Mouse (Mus musculus) ZHBTc4 (cell line): ENCODE results near the gene Cemip2.

ENCODE experiments used
- DNase-seq: peaks from one replicate; pipeline ENCODE4 v3.0.0-alpha.2; 2011; ENCODE audit warnings: low read depth, low spot score

Gene Cemip2

DNA sequence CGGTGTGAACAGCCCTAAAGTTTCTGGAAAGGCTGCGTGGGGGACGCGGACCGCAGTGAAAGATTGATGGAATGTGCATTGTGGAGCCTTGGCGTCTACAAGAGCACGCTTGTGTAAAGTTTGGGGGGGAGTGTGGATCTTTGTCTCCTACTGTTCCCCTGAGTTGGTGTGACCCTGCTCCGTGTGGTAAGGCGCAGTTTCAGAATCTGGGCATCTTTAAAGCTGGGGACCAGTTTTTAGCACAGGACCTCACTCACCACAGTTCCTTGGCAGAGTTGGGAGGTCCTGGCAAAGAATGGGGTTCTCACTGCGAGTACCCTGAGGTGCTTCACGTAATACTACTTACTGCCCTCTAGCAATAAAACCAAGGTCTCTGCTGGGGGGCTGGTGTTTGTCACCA, 964 bp downstream of the Cemip2 start:
- DNase-seq = no peak

DNA sequence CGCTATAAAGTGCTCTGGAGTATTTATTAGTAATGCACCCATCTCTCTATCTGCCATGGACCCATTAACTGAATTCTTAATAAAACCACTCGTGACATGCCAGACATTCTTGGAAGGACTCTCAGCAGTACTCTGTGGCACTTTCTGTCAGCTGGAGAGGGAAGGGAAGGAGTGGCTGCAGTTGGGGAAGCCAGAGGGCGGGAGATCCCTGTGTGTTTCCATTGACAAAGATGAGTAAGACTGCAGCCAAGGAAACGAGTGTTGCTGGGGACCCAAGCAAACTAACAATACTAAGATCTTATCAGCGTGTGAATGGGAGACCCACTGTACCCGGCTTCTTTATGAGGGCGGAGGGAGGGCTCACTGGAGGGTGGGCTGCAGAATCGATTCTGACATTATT, 2.5 kb downstream of the Cemip2 start:
- peak; percentile 14 for DNase-seq

DNA sequence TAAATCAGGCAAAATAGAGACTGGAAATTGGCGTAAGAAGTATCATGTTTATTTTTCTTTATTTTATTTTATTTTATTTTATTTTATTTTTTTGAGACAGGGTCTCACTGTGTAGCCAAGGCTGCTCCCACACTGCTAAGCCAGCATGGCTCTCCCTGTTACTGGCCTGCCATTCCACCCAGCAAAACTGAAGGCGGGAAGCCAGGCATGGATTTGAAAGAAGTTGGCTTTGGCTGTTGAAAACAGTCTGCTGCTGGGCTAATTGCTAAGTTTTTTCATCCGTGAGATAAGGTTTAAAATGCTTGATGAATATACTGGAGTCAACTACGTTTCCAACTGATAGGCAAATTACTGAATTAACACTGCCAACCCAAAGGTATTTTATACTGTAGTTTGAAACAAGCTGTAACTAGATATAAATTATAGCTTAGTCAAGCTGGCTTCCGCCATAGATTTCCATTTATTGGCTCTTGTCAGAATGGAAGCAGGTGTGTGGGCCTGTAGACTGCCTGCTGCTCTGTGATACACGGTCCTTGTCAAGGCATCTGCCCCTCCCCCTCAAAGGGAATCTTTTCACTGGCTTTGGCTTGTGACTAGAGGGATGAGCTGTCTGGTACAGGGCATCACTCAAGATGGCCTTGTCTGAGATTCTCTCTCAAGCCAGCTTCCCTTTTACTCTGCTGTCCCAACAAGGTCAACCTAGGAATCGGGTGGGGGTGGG, 3.1 kb downstream of the Cemip2 start:
- peak; percentile 58 for DNase-seq

DNA sequence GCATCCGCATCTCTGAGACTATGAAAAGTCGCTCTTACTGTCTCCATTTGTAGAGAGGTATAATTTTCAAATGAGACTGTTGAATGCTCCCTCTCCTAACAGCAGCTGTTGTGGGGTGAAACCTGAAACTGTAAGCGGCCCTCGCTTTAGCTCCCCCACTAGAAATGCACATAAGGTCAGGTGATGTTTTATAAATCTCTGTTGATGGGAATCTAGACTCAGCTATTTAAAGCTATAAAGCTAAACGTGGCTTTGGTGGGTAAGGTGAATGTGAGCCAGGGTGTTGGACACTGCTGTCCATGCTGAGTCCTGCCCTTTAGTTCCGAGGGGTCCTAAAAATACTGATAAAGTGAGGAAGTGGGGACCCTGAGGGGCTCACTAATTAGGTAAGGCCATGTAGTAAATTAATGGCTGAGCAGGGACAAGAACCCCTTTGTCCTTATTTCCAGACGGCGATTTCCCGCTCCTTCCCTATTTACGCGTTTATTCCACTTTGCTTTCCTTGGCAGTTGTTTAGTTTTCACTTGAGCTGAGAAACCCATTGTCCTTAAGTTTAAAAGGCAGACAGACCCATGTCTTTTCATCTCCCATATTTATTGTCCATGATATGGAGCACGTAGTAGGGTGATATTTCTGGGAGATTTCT, 3.8 kb downstream of the Cemip2 start:
- no peak for DNase-seq

DNA sequence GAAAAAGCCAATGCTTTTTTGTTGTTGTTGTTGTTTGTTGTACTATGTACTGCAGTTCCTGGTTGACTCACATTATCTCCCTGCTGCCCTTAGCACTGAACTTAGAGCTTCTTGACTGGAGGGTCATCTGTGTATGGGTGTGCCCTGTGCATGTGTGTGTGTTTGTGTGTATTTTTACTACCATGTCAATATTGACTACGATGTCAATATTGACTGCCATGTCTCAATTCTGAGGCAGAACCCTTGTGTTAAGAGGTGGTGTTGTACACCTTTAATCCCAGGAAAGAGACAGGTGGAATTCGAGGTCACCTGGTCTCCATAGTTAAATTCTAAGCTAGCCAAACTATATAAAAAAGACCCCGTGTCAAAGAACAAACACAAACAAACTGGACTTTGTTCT, 5.6 kb downstream of the Cemip2 start:
- no peak for DNase-seq

DNA sequence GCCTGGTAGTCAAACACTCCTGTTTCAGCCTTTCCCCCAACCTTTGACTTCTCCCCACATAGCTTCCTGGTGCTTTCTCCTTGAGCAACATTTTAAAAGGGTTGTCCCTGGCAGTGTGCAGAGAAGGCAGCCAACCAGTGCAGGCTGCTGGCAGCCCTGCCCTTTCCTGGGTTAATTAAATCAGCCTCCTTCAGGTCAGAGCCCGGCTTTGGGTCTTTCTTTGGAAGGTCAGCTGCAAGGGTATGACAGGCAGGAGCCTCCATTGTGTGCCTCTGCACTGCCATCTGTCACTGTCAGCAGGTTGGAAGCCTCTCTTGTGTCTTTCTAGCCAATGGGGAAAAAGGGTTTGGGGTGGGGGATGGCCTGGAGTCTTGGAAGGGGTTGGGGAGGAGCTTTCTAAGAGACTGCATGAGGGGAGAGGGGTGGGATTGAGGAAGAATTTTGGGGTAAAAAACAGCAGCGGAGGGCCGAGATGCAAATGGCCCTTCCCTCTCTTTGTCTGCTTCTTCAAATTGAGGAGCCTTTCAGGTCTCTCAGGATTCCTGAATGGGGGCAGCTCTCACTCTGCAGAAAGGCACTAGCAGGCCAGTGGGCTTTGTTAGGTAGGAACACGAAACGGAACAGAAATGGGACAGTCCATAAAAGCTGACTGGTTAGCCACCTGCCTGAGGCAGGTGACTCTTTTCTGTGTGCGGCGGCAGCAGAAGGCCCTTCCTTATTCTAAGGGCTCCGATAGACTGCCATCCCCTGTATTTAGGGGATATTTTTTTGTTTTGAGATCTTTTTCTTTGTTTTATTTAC, 6.4 kb downstream of the Cemip2 start:
- peak; percentile 90 for DNase-seq

DNA sequence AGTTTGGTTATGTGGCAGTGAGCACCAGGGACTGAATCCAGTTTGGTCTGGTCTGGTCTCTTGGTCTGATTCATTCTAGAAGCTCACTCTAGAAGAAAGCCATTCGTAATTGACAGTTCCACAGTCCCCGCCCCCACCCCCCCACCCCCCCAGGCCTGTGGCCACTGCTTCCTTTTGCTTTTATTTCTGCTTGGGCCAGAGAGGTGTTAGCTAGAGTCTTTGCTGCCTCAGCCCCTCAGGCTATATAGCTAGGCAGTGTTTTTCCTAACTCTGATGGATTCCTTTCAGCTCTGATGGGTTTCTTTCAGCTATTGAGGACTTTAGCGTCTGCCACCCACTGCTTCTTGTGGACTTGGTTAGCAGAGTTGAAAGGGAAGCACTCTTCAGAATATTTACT, 7.0 kb downstream of the Cemip2 start:
- peak; percentile 87 for DNase-seq

DNA sequence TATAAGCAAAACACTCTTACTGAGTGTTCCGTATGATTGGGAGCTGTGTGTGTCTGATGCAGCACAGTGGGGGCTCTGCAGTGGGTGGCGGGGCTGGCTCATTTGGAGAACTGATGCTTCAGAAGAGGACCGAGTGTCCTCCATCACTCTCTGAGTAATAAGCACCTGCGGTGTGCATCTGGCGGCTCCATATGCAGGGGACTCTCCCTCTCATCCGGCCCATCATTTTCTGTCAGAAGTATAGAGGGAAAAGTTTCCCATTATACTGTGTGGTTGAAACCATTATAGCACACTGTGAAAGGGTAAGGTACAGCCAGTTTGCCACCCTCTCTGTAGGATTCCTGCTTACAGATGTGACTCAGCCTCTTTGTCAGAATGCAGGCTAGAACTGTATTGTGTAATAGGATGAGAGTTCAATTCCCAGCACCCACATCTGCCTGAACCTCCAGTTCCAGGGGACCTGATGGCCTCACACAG, 8.9 kb downstream of the Cemip2 start:
- no peak for DNase-seq

DNA sequence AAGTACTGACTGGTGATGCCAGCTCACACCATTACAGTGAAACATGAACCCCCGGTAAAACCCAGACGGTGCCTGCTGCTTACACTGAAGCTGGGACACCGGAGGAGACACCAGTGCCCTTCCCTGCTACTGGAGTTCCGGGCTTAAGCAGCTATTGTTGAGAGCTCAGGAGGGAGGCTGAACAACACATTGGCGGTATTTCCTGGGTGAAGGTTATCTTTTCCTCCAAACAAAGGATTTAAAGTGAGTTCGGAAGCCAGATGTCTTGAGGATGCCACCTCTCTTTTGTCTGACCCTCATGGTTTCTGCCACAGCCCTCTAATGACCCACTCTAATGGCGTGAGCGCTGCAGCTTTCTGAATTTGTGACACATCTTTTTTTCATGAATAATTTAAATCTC, 10.9 kb downstream of the Cemip2 start:
- peak; percentile 75 for DNase-seq

DNA sequence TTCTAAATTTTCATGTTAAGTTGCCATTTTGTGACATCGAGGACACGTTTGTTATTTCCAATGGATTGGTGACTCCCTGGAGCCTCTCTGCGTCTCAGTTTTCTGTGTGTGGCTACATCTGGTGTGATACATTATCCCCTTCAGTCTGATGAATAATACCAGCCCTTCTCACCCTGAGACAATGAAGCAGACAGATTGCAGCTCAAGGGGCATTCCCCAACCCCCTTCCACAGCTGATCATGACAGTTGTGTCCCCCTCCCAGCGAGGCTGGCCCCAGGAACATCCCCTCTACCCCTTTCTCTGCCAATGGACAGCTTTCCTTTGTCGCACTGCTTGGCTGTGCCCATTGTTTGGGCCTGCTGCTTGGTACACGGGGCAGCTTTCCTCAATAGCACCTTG, 11.5 kb downstream of the Cemip2 start:
- DNase-seq = peak; percentile 9

DNA sequence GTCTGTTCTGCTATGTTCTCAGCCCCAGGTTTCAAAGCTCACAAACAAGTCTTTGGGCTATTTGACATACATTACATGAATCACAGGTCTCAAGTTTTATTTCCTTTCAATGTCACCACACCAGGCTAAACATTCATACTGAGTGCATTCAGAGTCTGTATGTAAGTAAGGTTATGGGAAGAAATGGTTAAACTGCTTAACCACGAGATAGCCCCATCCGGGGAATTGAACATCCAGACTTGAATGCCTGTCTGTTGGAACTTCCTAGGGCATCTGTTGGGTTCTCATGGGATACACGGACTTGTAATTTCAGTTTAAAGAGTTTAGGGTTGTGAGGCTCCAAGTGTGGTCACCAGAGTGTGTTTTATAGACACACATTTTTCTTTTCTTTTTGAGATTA, 13.2 kb downstream of the Cemip2 start:
- DNase-seq = peak; percentile 59

DNA sequence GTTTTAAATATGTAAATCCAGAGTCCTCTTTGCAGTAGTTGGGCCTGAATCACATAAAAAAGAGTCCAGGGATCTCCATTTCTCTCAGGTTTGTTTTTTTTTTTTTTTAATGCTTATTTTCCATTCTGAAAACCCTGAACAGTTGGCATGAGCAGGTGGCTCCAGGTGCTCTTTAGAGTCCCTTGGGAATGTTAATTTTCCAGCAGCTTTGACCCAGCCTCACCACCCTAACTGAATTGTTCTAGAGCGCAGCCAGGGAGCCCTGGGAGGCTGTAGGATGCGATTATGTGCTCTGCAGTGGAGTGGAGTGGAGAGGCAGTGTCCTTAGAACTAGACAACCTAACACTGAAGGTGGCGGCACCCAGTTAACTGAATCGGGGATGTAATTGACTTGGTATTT, 13.7 kb downstream of the Cemip2 start:
- DNase-seq = peak; percentile 48

DNA sequence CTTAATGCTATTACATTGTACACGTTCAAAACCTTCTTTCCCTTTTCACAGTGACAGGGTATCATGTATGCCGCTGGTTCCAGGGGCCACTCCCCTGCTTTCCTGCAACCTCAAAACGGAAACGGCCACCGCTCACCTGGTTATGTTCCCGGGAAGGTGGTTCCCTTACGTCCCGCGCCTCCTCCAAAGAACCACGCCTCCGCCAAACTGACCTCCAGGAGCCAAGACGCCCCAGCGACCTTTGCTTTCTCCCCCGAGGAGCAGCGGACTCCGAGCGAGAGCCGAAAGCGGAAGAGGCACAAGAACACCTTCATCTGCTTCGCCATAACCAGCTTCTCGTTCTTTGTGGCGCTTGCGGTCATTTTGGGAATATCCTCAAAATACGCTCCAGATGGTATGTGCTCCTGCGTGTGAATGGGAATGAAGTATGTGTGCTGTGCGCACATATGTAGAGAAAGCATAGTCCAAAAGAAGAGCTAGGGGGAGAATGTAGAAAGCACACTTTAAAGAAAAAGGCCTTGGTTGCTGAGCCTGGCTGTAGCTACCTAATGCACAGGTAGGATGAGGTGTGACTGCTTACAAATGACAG, 14.5 kb downstream of the Cemip2 start:
- DNase-seq = peak; percentile 55

DNA sequence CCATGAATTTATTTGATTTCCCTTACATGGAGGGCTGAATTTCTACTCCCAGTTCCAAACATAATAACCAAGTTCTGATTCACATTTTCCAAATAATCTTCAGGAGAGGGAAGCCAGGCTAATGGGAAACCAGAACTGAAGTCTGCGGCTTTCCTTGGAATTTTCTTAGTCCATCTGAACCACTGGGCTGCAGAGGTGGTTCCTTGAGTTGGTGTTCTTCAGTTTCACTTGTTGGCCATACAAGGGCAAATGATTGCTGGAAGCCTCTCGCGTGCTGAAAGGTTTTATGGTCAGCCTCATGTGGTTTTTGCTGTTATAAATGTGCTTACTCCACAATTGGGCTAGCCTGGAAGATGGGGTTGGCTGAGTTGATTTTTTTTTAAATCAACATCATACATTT, 16.4 kb downstream of the Cemip2 start:
- no peak for DNase-seq

DNA sequence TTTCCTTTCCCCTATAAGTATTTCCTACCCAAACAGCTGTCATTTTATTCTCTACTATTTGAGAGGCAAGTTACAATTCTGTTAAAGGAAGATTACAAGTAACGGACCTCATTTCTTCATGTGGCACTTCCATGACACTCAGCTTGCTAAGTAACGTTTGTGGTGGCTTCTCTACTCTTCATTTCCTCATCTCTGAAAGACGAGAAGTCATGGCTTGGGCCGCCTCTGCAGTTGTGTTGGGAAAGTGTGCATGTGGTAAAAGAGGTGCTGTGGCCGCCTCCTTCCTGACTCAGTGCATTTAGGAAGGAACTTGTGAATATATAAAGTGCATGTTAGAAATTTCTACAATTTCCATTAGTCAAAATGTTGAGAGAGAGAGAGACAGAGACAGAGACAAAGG, 18.2 kb downstream of the Cemip2 start:
- no peak for DNase-seq

DNA sequence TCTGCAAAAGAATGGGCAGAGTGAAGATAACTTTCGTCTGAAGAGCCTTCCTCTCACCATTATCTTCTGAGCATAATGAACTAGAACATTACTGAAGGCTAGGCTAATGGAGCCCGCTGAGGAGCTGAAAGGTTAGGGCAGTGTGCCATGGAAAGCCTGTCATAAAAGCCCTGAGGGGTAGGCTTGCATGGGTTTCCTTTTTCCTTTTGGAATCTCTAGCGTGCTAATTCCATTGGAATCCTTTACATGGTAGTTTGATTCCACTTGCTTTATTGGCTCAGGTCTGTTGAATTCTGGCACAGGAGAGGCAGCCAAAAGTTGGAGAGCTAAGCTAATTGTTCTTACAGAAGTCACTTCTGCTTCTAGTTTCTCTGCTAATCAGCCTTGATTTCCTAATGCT, 20.6 kb downstream of the Cemip2 start:
- no peak for DNase-seq

DNA sequence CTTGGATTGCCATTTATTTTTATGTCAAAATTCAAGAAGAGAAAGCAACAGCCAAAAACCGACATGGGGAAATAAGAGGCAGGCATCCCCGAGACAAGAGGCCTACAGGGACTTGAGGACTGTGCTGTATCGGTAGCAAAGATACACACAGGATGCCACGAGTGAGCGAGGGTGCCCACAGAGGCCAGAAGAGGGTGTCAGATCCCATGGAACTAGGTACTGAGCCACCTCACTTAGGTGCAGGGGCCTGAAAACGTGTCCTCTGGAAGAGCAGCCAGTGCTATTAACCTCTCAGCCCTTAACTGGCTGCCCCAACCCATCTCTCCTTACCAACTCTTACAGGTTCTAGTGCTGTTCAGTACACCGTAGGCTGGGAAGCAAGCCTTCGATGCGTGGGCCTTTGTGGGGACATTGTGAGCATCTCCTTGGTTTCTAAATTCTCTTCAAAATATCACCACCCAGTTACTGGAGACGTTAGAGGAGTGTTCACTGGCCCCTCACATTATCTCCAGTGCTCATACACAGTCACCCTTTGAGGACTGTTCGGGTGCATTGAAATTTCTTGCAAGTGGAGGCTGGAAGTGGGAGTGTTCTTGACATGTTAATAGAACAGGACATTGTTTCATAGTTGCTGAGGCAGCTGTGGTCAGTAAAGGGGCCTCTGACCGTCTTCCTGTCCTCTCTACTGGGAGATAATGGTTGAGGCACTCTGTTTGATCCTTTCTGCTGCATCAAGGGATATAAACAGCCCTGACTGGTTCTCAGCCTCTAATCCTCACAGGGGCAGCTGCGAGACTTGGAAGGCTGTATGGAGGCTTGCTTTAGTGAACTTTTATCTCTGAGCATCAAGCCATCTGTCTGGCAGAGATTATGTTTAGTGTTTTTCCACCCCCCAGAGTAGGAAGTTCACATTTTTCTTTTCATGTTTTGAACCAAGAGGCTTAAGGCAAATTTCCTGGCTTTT, 21.6 kb downstream of the Cemip2 start:
- DNase-seq = no peak

DNA sequence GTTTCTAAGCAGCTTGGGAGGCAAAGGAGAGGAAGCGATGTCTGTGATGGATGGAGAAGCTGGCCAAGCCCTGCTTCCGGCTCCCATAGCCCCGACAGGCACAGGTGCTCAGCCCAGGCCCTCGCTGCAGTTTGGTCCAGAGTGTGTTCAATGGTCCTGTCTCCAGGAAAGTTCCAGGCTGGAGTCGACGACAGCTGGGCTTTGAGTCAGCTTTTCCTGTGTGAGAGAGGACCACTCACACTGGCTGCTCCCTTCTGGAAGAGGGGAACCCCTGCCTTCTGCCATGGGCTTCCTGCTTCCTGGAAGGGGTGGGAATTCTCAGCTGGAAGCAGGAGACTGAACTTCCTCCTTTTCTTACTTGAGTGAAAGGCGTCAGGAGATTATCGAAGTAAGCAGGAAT, 26.3 kb downstream of the Cemip2 start:
- no peak for DNase-seq

DNA sequence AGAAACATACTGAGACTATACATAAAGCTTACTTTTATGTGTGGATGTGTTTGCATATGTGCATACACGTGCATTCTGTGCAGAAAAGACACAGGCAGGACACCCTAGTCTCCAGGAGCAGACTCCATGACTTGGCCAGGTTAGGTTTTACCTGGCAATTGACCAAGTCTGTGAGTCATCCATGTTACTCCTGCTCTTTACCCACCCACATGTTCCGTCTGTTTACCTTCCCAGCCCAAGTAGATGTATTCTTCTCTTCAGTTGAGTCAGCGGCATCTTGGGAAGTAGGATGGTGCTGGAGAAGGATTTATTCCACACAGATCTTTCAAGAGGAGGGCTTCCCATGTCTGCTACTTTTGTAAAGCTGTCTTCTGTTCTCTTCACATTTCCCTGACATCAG, 27.2 kb downstream of the Cemip2 start:
- no peak for DNase-seq

DNA sequence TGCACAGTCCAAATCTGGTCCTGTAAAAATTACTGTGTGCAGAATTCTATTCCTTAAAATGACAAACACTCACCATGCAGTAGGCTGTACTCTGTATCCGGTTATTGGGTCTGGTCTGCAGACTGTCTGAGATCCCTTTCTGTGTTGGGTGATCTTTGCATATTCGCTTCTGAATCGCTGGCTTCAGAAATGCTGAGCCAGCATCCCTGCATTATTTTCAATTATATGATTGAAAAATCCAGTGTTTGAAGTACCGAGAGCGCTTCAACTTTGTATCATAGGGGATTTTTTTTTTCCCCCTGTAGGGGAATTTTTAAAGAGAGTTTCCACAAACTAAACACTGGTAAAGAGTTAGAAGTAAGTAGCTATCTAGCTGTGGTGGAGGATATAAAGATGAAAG, 32.0 kb downstream of the Cemip2 start:
- no peak for DNase-seq

DNA sequence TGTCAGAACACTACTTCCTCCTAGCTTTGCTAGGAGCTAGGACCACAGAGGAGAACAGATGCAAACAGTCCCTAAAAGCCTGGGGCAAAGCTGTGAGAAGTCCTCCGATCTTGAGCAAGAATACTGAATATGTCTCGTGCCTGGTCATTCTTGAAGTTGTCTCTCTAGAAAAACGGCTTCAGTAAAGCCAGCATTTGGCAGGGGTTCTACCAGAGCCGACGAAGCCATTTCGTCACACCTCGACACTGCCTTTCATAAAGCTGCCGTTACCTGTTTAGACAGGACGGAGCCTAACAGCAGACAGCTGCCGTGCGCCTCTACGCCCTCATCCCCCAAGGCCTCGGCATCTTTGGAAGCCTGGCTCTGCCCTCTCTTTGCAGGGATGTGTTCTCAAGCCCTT, 35.4 kb downstream of the Cemip2 start:
- no peak for DNase-seq
